Mouse (Mus musculus) heart, adult 18-20 months (tissue): ENCODE results near the gene Ptrh2. TPM values are rescaled to one million over a fixed set of nuclear protein-coding genes. Genes with fewer than 3 reads are reported as not detected.

Experiments used
- DNase-seq, 2 experiments: peaks; one replicate each; pipeline ENCODE4 v3.0.0; 2021 to 2022; ENCODE audit warnings: mixed read lengths in 1 of 2
- long read RNA-seq, 2 experiments: library from polyadenylated mRNA; stranded (forward); transcript quantifications; one replicate each; pipeline ENCODE4 v2.0.0; 2021
- total RNA-seq, 2 experiments: library from RNA; stranded (reverse); gene quantifications; 2 replicates each; pipeline ENCODE4 v1.2.3; 2021

The Ptrh2 gene
- 1 to 10 TPM; 6.8 to 7.0 TPM for total RNA-seq
- long read RNA-seq, experiment 1, transcript Ptrh2-202 (2 exons, 3,038 nt) = major isoform, 21 of 23 reads
- long read RNA-seq, experiment 1, partial matches to known transcripts = 0 of 23 reads
- long read RNA-seq, experiment 1, other reads (novel, unspliced or antisense) = 2 of 23 reads
- long read RNA-seq, experiment 2, transcript Ptrh2-202 (2 exons, 3,038 nt) = major isoform, 15 of 17 reads
- long read RNA-seq, experiment 2, partial matches to known transcripts = 1 of 17 reads
- long read RNA-seq, experiment 2, other reads (novel, unspliced or antisense) = 1 of 17 reads

GRCm38 (mm10) chr11:86683395-86684125 lies at the start of gene Ptrh2, which contains the start of gene Vmp1:
TSS of gene Ptrh2 (plus strand) at chr11:86683985.
TSS of gene Vmp1 (minus strand) at chr11:86683836.
- DNase-seq = peak; percentile 93 to 97

- no peak for DNase-seq
These were observed 49.4 kb upstream of the Ptrh2 start for GRCm38 (mm10) chr11:86634396-86634795.

GRCm38 (mm10) chr11:86637697-86638096 lies 46.1 kb upstream of the Ptrh2 start:
- DNase-seq = no peak

- no peak for DNase-seq
These were observed 42.1 kb upstream of the Ptrh2 start for GRCm38 (mm10) chr11:86641714-86642113.

- DNase-seq = no peak
These were observed 39.2 kb upstream of the Ptrh2 start for GRCm38 (mm10) chr11:86644553-86644952.

GRCm38 (mm10) chr11:86646136-86646834 lies 37.5 kb upstream of the Ptrh2 start:
- DNase-seq = peak in 1 of 2 experiments; percentile 10

DNA sequence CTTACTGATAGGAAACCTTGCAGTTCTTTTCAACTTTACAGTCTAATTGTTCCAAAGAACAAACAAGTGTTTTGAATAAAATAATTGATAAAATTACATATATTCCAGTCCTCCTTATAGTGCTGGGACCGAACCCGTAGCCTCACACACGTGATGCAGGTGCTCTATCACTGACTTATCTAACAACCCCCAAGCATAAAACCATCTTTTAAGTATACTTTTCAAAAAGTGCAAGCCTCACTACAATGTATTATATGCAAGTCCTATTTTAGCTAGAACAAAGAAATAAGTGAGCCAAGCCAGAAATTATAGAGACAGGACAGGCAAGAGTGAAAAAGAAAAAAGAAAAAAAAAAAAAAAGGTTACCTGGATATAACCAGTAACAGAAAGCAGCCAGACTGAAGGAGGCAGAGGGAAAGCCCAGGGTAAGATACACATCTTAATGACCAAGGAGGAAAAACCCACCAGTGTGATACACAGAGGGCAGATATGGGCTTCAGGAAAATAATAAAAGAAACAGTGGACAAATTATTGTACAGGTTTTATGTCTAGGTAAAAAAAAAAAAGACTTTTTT lies 36.8 kb upstream of the Ptrh2 start:
- no peak for DNase-seq

GRCm38 (mm10) chr11:86647706-86648447 lies 35.9 kb upstream of the Ptrh2 start:
- no peak for DNase-seq

GRCm38 (mm10) chr11:86649542-86649941 lies 34.2 kb upstream of the Ptrh2 start:
- no peak for DNase-seq

- no peak for DNase-seq
These were observed 33.1 kb upstream of the Ptrh2 start for GRCm38 (mm10) chr11:86650676-86651075.

DNA sequence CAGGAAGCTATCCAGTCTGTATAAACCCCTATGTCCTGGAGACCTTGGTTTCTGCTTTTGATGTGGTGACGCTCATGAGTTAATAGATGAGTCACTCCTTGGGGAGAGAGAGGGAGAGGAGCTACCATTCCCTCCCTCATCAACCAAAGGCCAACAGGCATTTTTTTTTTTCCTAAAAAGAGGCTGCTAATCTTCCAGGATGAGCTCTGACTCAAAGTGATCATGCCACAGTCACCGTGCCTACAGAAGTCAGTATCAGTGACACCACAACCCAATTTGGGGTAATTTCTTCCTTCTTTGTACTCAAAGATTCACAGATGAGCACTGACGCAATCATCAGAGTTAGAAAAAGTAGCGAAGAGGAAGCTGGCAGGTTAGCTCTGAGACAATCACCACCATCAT lies 31.2 kb upstream of the Ptrh2 start:
- peak in 1 of 2 experiments; percentile 6 for DNase-seq

- DNase-seq = peak; percentile 64 to 86
These were observed 30.3 kb upstream of the Ptrh2 start for GRCm38 (mm10) chr11:86653446-86653845.

DNA sequence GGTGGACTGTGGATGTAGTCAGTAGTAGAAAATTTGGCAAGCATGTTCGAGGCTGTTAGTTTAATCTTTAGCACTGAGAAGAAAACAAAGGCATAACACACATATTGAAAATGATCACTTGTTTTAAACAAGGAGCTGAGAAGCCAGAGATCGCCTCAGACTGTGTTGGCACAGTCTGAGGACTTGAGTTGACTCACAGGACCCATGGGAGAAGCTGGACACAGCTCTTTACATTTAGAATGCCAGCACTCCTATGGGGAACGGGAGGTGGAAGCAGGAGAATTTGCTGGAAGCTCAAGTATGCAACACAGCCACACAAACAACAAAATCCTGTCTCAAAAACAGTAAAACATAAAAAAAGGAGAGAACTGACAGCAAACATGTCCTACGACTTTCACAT lies 29.7 kb upstream of the Ptrh2 start:
- DNase-seq = no peak

- DNase-seq = peak in 1 of 2 experiments; percentile 28
These were observed 28.1 kb upstream of the Ptrh2 start for GRCm38 (mm10) chr11:86655671-86656070.

DNA sequence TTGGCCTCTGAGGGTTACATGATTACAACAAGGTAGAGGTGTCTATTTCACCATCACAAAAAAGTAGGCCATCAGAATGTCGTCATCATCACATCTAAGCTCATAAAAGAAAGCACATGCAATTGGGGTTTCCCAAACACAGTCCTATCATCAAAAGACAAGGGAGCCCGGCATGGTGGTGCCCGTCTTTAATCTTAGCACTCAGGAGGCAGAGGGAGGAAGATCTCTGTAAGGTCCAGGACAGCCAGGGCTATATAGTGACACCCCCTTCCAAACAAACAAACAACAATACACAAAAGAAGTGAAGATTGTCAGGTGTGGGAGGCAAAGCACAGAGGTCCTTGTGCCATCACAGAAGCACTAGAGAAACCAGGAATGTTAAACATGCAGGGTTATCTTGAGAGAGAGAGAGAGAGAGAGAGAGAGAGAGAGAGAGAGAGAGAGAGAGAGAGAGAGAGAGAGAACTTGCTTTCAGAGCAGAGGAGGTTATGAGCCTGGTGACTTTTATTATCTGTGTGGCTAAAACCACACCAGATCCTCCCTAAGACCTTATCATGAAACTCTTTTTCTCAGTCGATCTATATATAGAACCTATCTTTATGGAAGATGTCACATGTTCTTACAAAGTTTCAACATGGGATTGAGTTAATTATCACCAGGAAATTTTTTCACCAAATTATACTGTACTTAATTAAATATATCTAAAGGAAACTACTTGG lies 26.8 kb upstream of the Ptrh2 start:
- DNase-seq = no peak

- no peak for DNase-seq
These were observed 25.9 kb upstream of the Ptrh2 start for GRCm38 (mm10) chr11:86657863-86658262.

GRCm38 (mm10) chr11:86662986-86663895 lies 20.5 kb upstream of the Ptrh2 start:
- DNase-seq = no peak

DNA sequence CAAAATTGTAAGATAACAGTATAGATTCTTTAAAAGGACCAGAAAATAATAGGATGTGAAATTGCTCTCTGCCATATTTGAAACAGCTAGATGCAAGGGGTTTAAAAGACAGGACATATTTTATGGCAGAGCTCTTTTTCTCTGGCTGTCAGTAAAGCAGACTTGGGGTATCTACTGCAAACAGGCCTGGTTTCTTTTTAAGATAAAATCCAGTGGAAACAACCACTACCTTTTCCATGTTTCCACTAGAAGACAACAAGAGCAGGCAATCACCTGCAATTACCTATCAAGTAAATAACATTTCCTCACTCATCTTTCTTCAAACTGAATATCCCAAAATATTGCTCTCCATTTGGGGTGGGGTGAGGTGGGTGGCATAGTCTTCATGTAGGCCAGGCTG lies 19.8 kb upstream of the Ptrh2 start:
- DNase-seq = no peak

GRCm38 (mm10) chr11:86664406-86664805 lies 19.4 kb upstream of the Ptrh2 start:
- DNase-seq = no peak

DNA sequence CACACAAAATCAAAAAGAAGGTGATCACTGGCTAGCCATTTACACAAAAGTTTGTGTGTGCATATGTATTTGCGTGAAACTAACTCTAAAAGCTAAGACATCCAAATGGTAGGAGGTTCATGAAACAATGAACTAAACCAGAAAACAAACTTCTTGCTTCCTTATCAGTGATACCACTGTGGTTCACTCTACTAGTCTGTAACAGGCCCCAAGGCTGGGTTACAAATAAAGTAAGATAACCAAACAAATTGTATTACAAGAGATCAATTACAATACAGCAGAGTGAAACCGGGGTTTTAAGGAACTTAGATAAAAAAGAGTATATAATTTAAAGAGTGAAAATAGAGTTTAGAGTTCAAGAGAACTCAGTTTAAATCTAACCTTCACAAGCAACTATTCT lies 16.2 kb upstream of the Ptrh2 start:
- DNase-seq = no peak
